Mouse (Mus musculus) liver, adult 2 months (tissue): Measurements from ENCODE around the gene Gm49396.

Experiments used
- CTCF ChIP-seq: fragments of 200-500 bp; IDR thresholded peaks from 2 replicates; pipeline ENCODE4 v1.5.1; 2011; ENCODE audit warnings: low read depth, low read length, control low read depth
- POLR2A ChIP-seq: fragments of 200-500 bp; IDR thresholded peaks from 2 replicates; pipeline ENCODE4 v1.6.1; 2011; ENCODE audit warnings: low read length, control low read depth; ENCODE audit not compliant: insufficient read depth; ENCODE audit errors: extremely low read depth

- TF ChIP-seq CTCF, result no peak
- peak; percentile 79 for TF ChIP-seq POLR2A
Measured at GRCm38 (mm10) chr7:30588676-30589434, 25.7 kb downstream of the Gm49396 start, which contains the start of gene Kmt2b.
